Mouse (Mus musculus): ENCODE measurements around the gene Sept9. TPM values are rescaled to one million over a fixed set of nuclear protein-coding genes. Genes with fewer than 3 reads are reported as not detected.

The Sept9 gene
- total and polyA plus RNA-seq, 3 experiments = 115 to 469 (median 292) TPM

DNA sequence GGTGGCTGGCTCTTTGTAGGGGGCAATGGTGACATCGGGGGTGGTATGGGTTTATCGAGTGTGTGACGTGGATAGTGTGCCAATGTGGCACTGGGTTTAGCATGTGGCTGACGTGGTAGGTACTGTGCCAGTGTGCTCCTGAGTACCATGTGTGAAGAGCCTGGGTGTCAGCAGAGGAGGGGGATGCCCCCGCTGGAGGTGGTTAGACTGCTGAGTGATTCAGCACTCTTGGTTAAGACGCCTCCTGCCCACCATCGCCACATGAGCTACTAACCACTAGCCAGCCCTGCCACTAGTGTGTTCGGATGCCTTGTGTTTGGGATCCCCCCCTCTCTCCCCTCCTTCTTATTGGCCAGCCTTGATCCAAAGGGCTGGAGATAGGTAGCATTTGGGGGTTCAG is 21.3 kb downstream of the Sept9 start:
- TF ChIP-seq GATA2 (IDR thresholded peaks at IDR 0.05; ENCODE audit: borderline replicate concordance, low read depth, low read length) (no peak), GATA1 (IDR thresholded peaks at IDR 0.05; ENCODE audit: borderline replicate concordance, low read length) (no peak), CTCF (IDR thresholded peaks at IDR 0.05; ENCODE audit: low read depth, low read length) (no peak), TAL1 (conservative IDR thresholded peaks at IDR 0.05; ENCODE audit: low read depth, low read length) (no peak), POLR2AphosphoS5 (IDR thresholded peaks at IDR 0.05; ENCODE audit: insufficient replicate concordance, low read depth, low read length) (no peak)
- Histone ChIP-seq H3K27me3 (ENCODE audit: insufficient read depth, low read length) (peaks cover 14% of the 10 kb centered on the region), H3K36me3 (replicated peaks) (no peaks in the 10 kb centered on the region), H3K4me1 (ENCODE audit: insufficient read depth, low read depth, low read length) (no peaks in the 10 kb centered on the region), H3K4me3 (ENCODE audit: low read depth, low read length) (no peak overlapping the region), H3K9me3 (replicated peaks) (no peaks in the 10 kb centered on the region)
- no peak for ATAC-seq (ENCODE audit: extremely low read depth, insufficient number of reproducible peaks, low FRiP score, poor library complexity, severe bottlenecking)
- no peak for DNase-seq (ENCODE audit: low spot score)

DNA sequence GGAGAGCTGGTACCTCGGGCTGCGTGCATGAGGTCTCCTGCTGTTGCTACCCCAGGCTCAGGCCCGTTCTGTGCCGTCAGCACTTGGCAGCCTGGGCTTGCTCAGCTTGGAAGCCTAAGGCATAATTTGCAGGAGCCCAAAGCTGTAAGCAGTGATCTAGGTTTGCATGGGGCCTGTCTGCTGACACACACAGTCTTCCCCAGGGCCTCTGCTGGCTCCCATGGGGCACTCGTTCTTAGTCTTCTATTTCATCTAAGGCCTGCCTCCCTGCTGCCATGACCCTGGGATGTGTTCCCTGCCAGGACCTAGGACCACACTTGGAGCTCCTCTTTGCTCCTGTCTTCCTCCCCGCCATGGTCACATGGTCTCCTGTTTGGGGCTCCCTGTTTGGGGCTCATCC is 21.7 kb downstream of the Sept9 start:
- no peaks in the 10 kb centered on the region for H3K9me3 ChIP-seq (replicated peaks)
- DNase-seq (ENCODE audit: low spot score) (no peak), ATAC-seq (ENCODE audit: extremely low read depth, insufficient number of reproducible peaks, low FRiP score, poor library complexity, severe bottlenecking) (no peak)
- peaks cover 14% of the 10 kb centered on the region for H3K27me3 ChIP-seq (ENCODE audit: insufficient read depth, low read length)
- H3K4me3 ChIP-seq (ENCODE audit: low read depth, low read length) = no peak overlapping the region
- no peaks in the 10 kb centered on the region for H3K36me3 ChIP-seq (replicated peaks)
- no peaks in the 10 kb centered on the region for H3K4me1 ChIP-seq (ENCODE audit: insufficient read depth, low read depth, low read length)
- TF ChIP-seq TAL1 (conservative IDR thresholded peaks at IDR 0.05; ENCODE audit: low read depth, low read length) = no peak
- no peak for TF ChIP-seq GATA2 (IDR thresholded peaks at IDR 0.05; ENCODE audit: borderline replicate concordance, low read depth, low read length)
- TF ChIP-seq CTCF (IDR thresholded peaks at IDR 0.05; ENCODE audit: low read depth, low read length) = no peak
- TF ChIP-seq GATA1 (IDR thresholded peaks at IDR 0.05; ENCODE audit: borderline replicate concordance, low read length) = no peak
- TF ChIP-seq POLR2AphosphoS5 (IDR thresholded peaks at IDR 0.05; ENCODE audit: insufficient replicate concordance, low read depth, low read length) = no peak

DNA sequence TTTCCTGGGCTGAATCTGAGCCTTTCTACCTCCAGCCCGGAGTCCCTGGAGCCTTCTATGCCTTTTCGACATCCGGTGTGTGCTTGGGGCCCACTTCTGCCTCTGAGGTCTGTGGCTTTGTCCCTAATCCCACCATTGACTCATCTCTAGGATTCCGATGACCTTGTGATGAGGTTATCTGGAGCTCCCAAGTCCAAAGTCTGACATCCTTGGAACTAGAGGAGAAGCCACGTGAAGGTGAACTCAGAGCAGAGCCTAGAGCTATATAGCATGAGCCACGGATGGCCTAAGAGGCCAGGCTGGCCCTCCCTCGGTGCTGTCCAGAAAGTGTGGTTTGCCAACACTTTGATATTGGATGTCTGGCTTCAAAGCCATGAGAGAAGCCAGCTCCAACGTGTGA is 23.4 kb downstream of the Sept9 start:
- Histone ChIP-seq H3K27me3 (ENCODE audit: insufficient read depth, low read length) (peaks cover 19% of the 10 kb centered on the region), H3K9me3 (replicated peaks) (no peaks in the 10 kb centered on the region), H3K4me3 (ENCODE audit: low read depth, low read length) (no peak overlapping the region), H3K36me3 (replicated peaks) (no peaks in the 10 kb centered on the region), H3K4me1 (ENCODE audit: insufficient read depth, low read depth, low read length) (no peaks in the 10 kb centered on the region)
- no peak for DNase-seq (ENCODE audit: low spot score)
- TF ChIP-seq TAL1 (conservative IDR thresholded peaks at IDR 0.05; ENCODE audit: low read depth, low read length) (no peak), GATA1 (IDR thresholded peaks at IDR 0.05; ENCODE audit: borderline replicate concordance, low read length) (no peak), CTCF (IDR thresholded peaks at IDR 0.05; ENCODE audit: low read depth, low read length) (no peak), GATA2 (IDR thresholded peaks at IDR 0.05; ENCODE audit: borderline replicate concordance, low read depth, low read length) (no peak), POLR2AphosphoS5 (IDR thresholded peaks at IDR 0.05; ENCODE audit: insufficient replicate concordance, low read depth, low read length) (no peak)
- no peak for ATAC-seq (ENCODE audit: extremely low read depth, insufficient number of reproducible peaks, low FRiP score, poor library complexity, severe bottlenecking)

GRCm38 (mm10) chr11:117224804-117225203 is 25.3 kb downstream of the Sept9 start:
- peaks cover 26% of the 10 kb centered on the region for H3K27me3 ChIP-seq (ENCODE audit: insufficient read depth, low read length)
- ATAC-seq (ENCODE audit: extremely low read depth, insufficient number of reproducible peaks, low FRiP score, poor library complexity, severe bottlenecking) (no peak), DNase-seq (ENCODE audit: low spot score) (no peak)
- no peaks in the 10 kb centered on the region for H3K4me1 ChIP-seq (ENCODE audit: insufficient read depth, low read depth, low read length)
- TF ChIP-seq POLR2AphosphoS5 (IDR thresholded peaks at IDR 0.05; ENCODE audit: insufficient replicate concordance, low read depth, low read length) (no peak), CTCF (IDR thresholded peaks at IDR 0.05; ENCODE audit: low read depth, low read length) (no peak), GATA1 (IDR thresholded peaks at IDR 0.05; ENCODE audit: borderline replicate concordance, low read length) (no peak), TAL1 (conservative IDR thresholded peaks at IDR 0.05; ENCODE audit: low read depth, low read length) (no peak), GATA2 (IDR thresholded peaks at IDR 0.05; ENCODE audit: borderline replicate concordance, low read depth, low read length) (no peak)
- H3K36me3 ChIP-seq (replicated peaks) = no peaks in the 10 kb centered on the region
- H3K9me3 ChIP-seq (replicated peaks) = no peaks in the 10 kb centered on the region
- H3K4me3 ChIP-seq (ENCODE audit: low read depth, low read length) = no peak overlapping the region

GRCm38 (mm10) chr11:117225531-117226213 is 26.2 kb downstream of the Sept9 start:
- no peak for ATAC-seq (ENCODE audit: extremely low read depth, insufficient number of reproducible peaks, low FRiP score, poor library complexity, severe bottlenecking)
- no peaks in the 10 kb centered on the region for H3K4me1 ChIP-seq (ENCODE audit: insufficient read depth, low read depth, low read length)
- peaks cover 30% of the 10 kb centered on the region for H3K27me3 ChIP-seq (ENCODE audit: insufficient read depth, low read length)
- TF ChIP-seq GATA2 (IDR thresholded peaks at IDR 0.05; ENCODE audit: borderline replicate concordance, low read depth, low read length) (no peak), POLR2AphosphoS5 (IDR thresholded peaks at IDR 0.05; ENCODE audit: insufficient replicate concordance, low read depth, low read length) (no peak), CTCF (IDR thresholded peaks at IDR 0.05; ENCODE audit: low read depth, low read length) (no peak), TAL1 (conservative IDR thresholded peaks at IDR 0.05; ENCODE audit: low read depth, low read length) (no peak), GATA1 (IDR thresholded peaks at IDR 0.05; ENCODE audit: borderline replicate concordance, low read length) (no peak)
- H3K9me3 ChIP-seq (replicated peaks) = no peaks in the 10 kb centered on the region
- no peak for DNase-seq (ENCODE audit: low spot score)
- H3K36me3 ChIP-seq (replicated peaks) = no peaks in the 10 kb centered on the region
- H3K4me3 ChIP-seq (ENCODE audit: low read depth, low read length) = no peak overlapping the region

- no peak for TF ChIP-seq GATA2 (IDR thresholded peaks at IDR 0.05; ENCODE audit: borderline replicate concordance, low read depth, low read length)
- TF ChIP-seq TAL1 (conservative IDR thresholded peaks at IDR 0.05; ENCODE audit: low read depth, low read length) = no peak
- no peak for TF ChIP-seq POLR2AphosphoS5 (IDR thresholded peaks at IDR 0.05; ENCODE audit: insufficient replicate concordance, low read depth, low read length)
- no peak for TF ChIP-seq CTCF (IDR thresholded peaks at IDR 0.05; ENCODE audit: low read depth, low read length)
- TF ChIP-seq GATA1 (IDR thresholded peaks at IDR 0.05; ENCODE audit: borderline replicate concordance, low read length) = no peak
- no peaks in the 10 kb centered on the region for H3K4me1 ChIP-seq (ENCODE audit: insufficient read depth, low read depth, low read length)
- DNase-seq (ENCODE audit: low spot score) = no peak
- ATAC-seq (ENCODE audit: extremely low read depth, insufficient number of reproducible peaks, low FRiP score, poor library complexity, severe bottlenecking) = no peak
- H3K27me3 ChIP-seq (ENCODE audit: insufficient read depth, low read length) = peaks cover 30% of the 10 kb centered on the region
- no peak overlapping the region for H3K4me3 ChIP-seq (ENCODE audit: low read depth, low read length)
- no peaks in the 10 kb centered on the region for H3K36me3 ChIP-seq (replicated peaks)
- H3K9me3 ChIP-seq (replicated peaks) = no peaks in the 10 kb centered on the region
These were observed 26.7 kb downstream of the Sept9 start for GRCm38 (mm10) chr11:117226214-117226535.

Measured in G1E (cell line).